8 mouse cellular contexts compared by ENCODE assay signal in the genomic region with DNA sequence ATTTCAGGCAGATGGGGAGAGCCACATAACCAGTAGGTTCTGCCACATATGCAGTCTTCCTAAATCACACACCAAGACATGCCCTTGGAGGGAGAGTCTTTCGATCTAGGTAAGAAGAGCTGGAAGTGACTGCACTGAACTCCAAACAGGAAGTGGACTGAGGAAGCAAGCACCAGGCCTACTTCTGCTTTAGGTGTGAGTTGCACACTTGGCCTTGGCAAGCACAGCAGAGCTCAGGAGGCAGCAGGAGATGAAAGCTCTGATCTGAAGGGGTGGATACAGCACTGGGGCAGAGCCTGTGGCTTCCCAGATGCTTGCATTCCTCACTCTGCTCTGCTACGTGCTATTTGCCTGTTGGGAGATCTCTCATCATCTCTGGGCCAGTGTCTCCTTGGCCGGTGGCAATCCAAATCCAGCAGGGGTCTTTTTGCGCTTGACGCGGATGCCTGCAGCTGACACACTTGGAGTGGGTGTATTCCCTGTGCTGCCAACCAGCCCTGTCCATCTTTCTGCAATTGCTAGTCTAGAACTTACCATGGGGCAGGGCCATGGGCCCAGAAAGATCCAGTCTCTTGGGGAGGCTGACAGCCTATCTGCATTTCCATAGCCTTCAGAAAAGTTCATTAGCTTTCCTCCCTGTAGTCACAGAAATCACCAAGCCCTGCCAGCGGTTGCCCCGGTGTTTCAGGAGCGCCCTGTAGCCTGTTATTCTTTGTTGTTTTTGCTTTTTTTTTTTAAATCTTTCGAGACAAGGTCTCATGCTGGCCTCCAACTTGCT. TPM values are rescaled to one million over a fixed set of nuclear protein-coding genes. Genes with fewer than 3 reads are reported as not detected.
A peak's percentile ranks its signal among the peaks of the same experiment; 100 is the strongest.
DNase-seq lines count a peak whose midpoint lies in the region; ATAC-seq and TF ChIP-seq lines count a peak whose summit lies in the region.

No protein-coding gene starts in this region.

- no peak for ATAC-seq in embryonic facial prominence, embryonic 13.5 days (ENCODE audit: insufficient number of reproducible peaks, insufficient read depth, low FRiP score, low TSS enrichment, low read depth)
- ATAC-seq in neural tube, embryonic 13.5 days (ENCODE audit: low read depth): no peak
- no peak for ATAC-seq in neural tube, embryonic 15.5 days (ENCODE audit: low FRiP score)
- no peak for ATAC-seq in limb, embryonic 14.5 days (ENCODE audit: low FRiP score, low read depth)
- ATAC-seq in forebrain, embryonic 14.5 days: no peak

- peaks cover 55% of the 10 kb centered on the region for H3K4me1 ChIP-seq in embryonic facial prominence, embryonic 13.5 days
- peaks cover 37% of the 10 kb centered on the region for H3K4me1 ChIP-seq in embryonic facial prominence, embryonic 10.5 days
- peaks cover 47% of the 10 kb centered on the region for H3K4me1 ChIP-seq in neural tube, embryonic 13.5 days (replicated peaks)
- peaks cover 21% of the 10 kb centered on the region; the same call in 1 of the 2 replicates for H3K4me1 ChIP-seq in neural tube, embryonic 15.5 days
- peaks cover 25% of the 10 kb centered on the region for H3K4me1 ChIP-seq in limb, embryonic 14.5 days (ENCODE audit: control insufficient read depth, insufficient read depth, low read length)
- peaks cover 5% of the 10 kb centered on the region; the same call in 1 of the 2 replicates for H3K4me1 ChIP-seq in forebrain, embryonic 14.5 days (ENCODE audit: control insufficient read depth, insufficient read depth, low read length)

- no peak overlapping the region for H3K4me2 ChIP-seq in embryonic facial prominence, embryonic 13.5 days
- no peak overlapping the region for H3K4me2 ChIP-seq in neural tube, embryonic 13.5 days
- H3K4me2 ChIP-seq in neural tube, embryonic 15.5 days: no peak overlapping the region
- no peak overlapping the region for H3K4me2 ChIP-seq in limb, embryonic 14.5 days (replicated peaks; ENCODE audit: low read depth, low read length, severe bottlenecking)
- no peak overlapping the region for H3K4me2 ChIP-seq in forebrain, embryonic 14.5 days (ENCODE audit: low read length)

- H3K27me3 ChIP-seq in embryonic facial prominence, embryonic 13.5 days: no peaks in the 10 kb centered on the region
- no peaks in the 10 kb centered on the region for H3K27me3 ChIP-seq in embryonic facial prominence, embryonic 10.5 days (replicated peaks; ENCODE audit: low read depth, poor library complexity, severe bottlenecking)
- H3K27me3 ChIP-seq in neural tube, embryonic 13.5 days: no peaks in the 10 kb centered on the region
- no peaks in the 10 kb centered on the region for H3K27me3 ChIP-seq in neural tube, embryonic 15.5 days (replicated peaks)
- no peaks in the 10 kb centered on the region for H3K27me3 ChIP-seq in limb, embryonic 14.5 days (ENCODE audit: control insufficient read depth, insufficient read depth, low read length)
- H3K27me3 ChIP-seq in splenic B cell, adult 2 months (ENCODE audit: control insufficient read depth, insufficient read depth, low read length, poor library complexity, severe bottlenecking): no peaks in the 10 kb centered on the region
- no peaks in the 10 kb centered on the region for H3K27me3 ChIP-seq in forebrain, embryonic 14.5 days (replicated peaks; ENCODE audit: control insufficient read depth, insufficient read depth, low read length)

- no peak for DNase-seq in embryonic facial prominence, embryonic 10.5 days (ENCODE audit: low spot score)
- no peak for DNase-seq in limb, embryonic 14.5 days (ENCODE audit: low spot score)
- peak; percentile 81 for DNase-seq in splenic B cell, adult 2 months (ENCODE audit: low read depth, low spot score)
- no peak for DNase-seq in thymus, postnatal 10 days (ENCODE audit: low spot score in 2 of 2)
- no peak for DNase-seq in forebrain, embryonic 14.5 days (ENCODE audit: low spot score)

- H3K9me3 ChIP-seq in embryonic facial prominence, embryonic 13.5 days: no peaks in the 10 kb centered on the region
- H3K9me3 ChIP-seq in embryonic facial prominence, embryonic 10.5 days: no peaks in the 10 kb centered on the region
- no peaks in the 10 kb centered on the region for H3K9me3 ChIP-seq in neural tube, embryonic 13.5 days
- H3K9me3 ChIP-seq in neural tube, embryonic 15.5 days (replicated peaks): no peaks in the 10 kb centered on the region
- no peaks in the 10 kb centered on the region for H3K9me3 ChIP-seq in limb, embryonic 14.5 days (ENCODE audit: control insufficient read depth, low read length)
- H3K9me3 ChIP-seq in forebrain, embryonic 14.5 days (replicated peaks; ENCODE audit: control insufficient read depth, low read length): no peaks in the 10 kb centered on the region

- H3K4me3 ChIP-seq in embryonic facial prominence, embryonic 13.5 days: no peak overlapping the region
- no peak overlapping the region for H3K4me3 ChIP-seq in embryonic facial prominence, embryonic 10.5 days
- no peak overlapping the region for H3K4me3 ChIP-seq in neural tube, embryonic 13.5 days
- no peak overlapping the region for H3K4me3 ChIP-seq in neural tube, embryonic 15.5 days (replicated peaks)
- H3K4me3 ChIP-seq in limb, embryonic 14.5 days (replicated peaks; ENCODE audit: low read length): no peak overlapping the region
- no peak overlapping the region for H3K4me3 ChIP-seq in forebrain, embryonic 14.5 days (ENCODE audit: low read depth, low read length)

- H3K27ac ChIP-seq in embryonic facial prominence, embryonic 13.5 days: peak overlapping the region; percentile 55
- no peak overlapping the region for H3K27ac ChIP-seq in embryonic facial prominence, embryonic 10.5 days (replicated peaks)
- H3K27ac ChIP-seq in neural tube, embryonic 13.5 days (replicated peaks): no peak overlapping the region
- no peak overlapping the region for H3K27ac ChIP-seq in neural tube, embryonic 15.5 days (replicated peaks)
- peak overlapping the region; percentile 38; the same call in 1 of the 2 replicates for H3K27ac ChIP-seq in limb, embryonic 14.5 days (replicated peaks; ENCODE audit: low read depth, low read length)
- no peak overlapping the region for H3K27ac ChIP-seq in forebrain, embryonic 14.5 days (ENCODE audit: low read depth, low read length)

- TF ChIP-seq POLR2A in limb, embryonic 14.5 days (IDR thresholded peaks at IDR 0.05; ENCODE audit: borderline replicate concordance, extremely low read depth, insufficient read depth, insufficient read length): no peak

- H3K9ac ChIP-seq in embryonic facial prominence, embryonic 13.5 days: no peak overlapping the region
- H3K9ac ChIP-seq in neural tube, embryonic 13.5 days: peak overlapping the region; percentile 5; the same call in 1 of the 2 replicates
- H3K9ac ChIP-seq in neural tube, embryonic 15.5 days (replicated peaks): no peak overlapping the region
- H3K9ac ChIP-seq in limb, embryonic 14.5 days (ENCODE audit: low read depth, low read length, severe bottlenecking): no peak overlapping the region
- no peak overlapping the region for H3K9ac ChIP-seq in forebrain, embryonic 14.5 days (ENCODE audit: low read length)

- 75% methylated on average over 10 of the region's 10 CpGs for WGBS in embryonic facial prominence, embryonic 13.5 days
- WGBS in embryonic facial prominence, embryonic 10.5 days: 78% methylated on average over 10 of the region's 10 CpGs
- 68% methylated on average over 10 of the region's 10 CpGs for WGBS in neural tube, embryonic 13.5 days
- 72% methylated on average over 10 of the region's 10 CpGs for WGBS in neural tube, embryonic 15.5 days
- 72% methylated on average over 10 of the region's 10 CpGs for WGBS in limb, embryonic 14.5 days
- WGBS in forebrain, embryonic 14.5 days: 79% methylated on average over 10 of the region's 10 CpGs

- H3K36me3 ChIP-seq in embryonic facial prominence, embryonic 13.5 days: no peaks in the 10 kb centered on the region
- H3K36me3 ChIP-seq in embryonic facial prominence, embryonic 10.5 days (replicated peaks): no peaks in the 10 kb centered on the region
- no peaks in the 10 kb centered on the region for H3K36me3 ChIP-seq in neural tube, embryonic 13.5 days
- H3K36me3 ChIP-seq in neural tube, embryonic 15.5 days: no peaks in the 10 kb centered on the region
- H3K36me3 ChIP-seq in limb, embryonic 14.5 days (ENCODE audit: control insufficient read depth, insufficient read depth, low read length): no peaks in the 10 kb centered on the region
- no peaks in the 10 kb centered on the region for H3K36me3 ChIP-seq in splenic B cell, adult 2 months (ENCODE audit: control insufficient read depth, insufficient read depth, low read length, poor library complexity, severe bottlenecking)
- H3K36me3 ChIP-seq in forebrain, embryonic 14.5 days (ENCODE audit: control insufficient read depth, insufficient read depth, low read length): no peaks in the 10 kb centered on the region

RNA-seq across cellular contexts. Expression of a gene that starts 25.8 kb away (rescaled TPM):
- polyA plus RNA-seq in embryonic facial prominence, embryonic 13.5 days (2015; fragmentation: Nextera tagmentation; extraction: Ambion mirVana): not detected in 2 replicates
- not detected in 2 replicates for polyA plus RNA-seq in embryonic facial prominence, embryonic 10.5 days (2016; fragmentation: Nextera tagmentation; extraction: Ambion mirVana)
- polyA plus RNA-seq in neural tube, embryonic 13.5 days (2015; fragmentation: Nextera tagmentation; extraction: Ambion mirVana): 0.59 and 0.60 TPM in 2 replicates
- polyA plus RNA-seq in neural tube, embryonic 15.5 days (2015; fragmentation: Nextera tagmentation; extraction: Ambion mirVana): 0.87 and 1.2 TPM in 2 replicates
- polyA plus RNA-seq in limb, embryonic 14.5 days (2012; rRNA removed): 0.08 TPM in 1 of 2 replicates, not detected in the other
- not detected in 2 replicates for polyA plus RNA-seq in limb, embryonic 14.5 days (2014; fragmentation: Nextera tagmentation; extraction: Ambion mirVana)
- polyA plus RNA-seq in forebrain, embryonic 14.5 days (2014; fragmentation: Nextera tagmentation; extraction: Ambion mirVana): not detected in 2 replicates

RNA-seq across cellular contexts. Expression of a gene that starts 34.0 kb away (rescaled TPM):
- 12.6 TPM in 2 replicates for polyA plus RNA-seq in embryonic facial prominence, embryonic 13.5 days (2015; fragmentation: Nextera tagmentation; extraction: Ambion mirVana)
- 14.3 and 15.2 TPM in 2 replicates for polyA plus RNA-seq in embryonic facial prominence, embryonic 10.5 days (2016; fragmentation: Nextera tagmentation; extraction: Ambion mirVana)
- 7.6 and 9.5 TPM in 2 replicates for polyA plus RNA-seq in neural tube, embryonic 13.5 days (2015; fragmentation: Nextera tagmentation; extraction: Ambion mirVana)
- polyA plus RNA-seq in neural tube, embryonic 15.5 days (2015; fragmentation: Nextera tagmentation; extraction: Ambion mirVana): 5.0 and 7.7 TPM in 2 replicates
- 14.2 and 17.1 TPM in 2 replicates for polyA plus RNA-seq in limb, embryonic 14.5 days (2012; rRNA removed)
- polyA plus RNA-seq in limb, embryonic 14.5 days (2014; fragmentation: Nextera tagmentation; extraction: Ambion mirVana): 14.4 and 14.7 TPM in 2 replicates
- 3.6 and 3.9 TPM in 2 replicates for polyA plus RNA-seq in forebrain, embryonic 14.5 days (2014; fragmentation: Nextera tagmentation; extraction: Ambion mirVana)

RNA-seq across cellular contexts. Expression of a gene that starts 41.1 kb away (rescaled TPM):
- 15.4 and 18.4 TPM in 2 replicates for polyA plus RNA-seq in embryonic facial prominence, embryonic 13.5 days (2015; fragmentation: Nextera tagmentation; extraction: Ambion mirVana)
- polyA plus RNA-seq in embryonic facial prominence, embryonic 10.5 days (2016; fragmentation: Nextera tagmentation; extraction: Ambion mirVana): 27.7 and 28.0 TPM in 2 replicates
- 3.1 and 3.2 TPM in 2 replicates for polyA plus RNA-seq in neural tube, embryonic 13.5 days (2015; fragmentation: Nextera tagmentation; extraction: Ambion mirVana)
- polyA plus RNA-seq in neural tube, embryonic 15.5 days (2015; fragmentation: Nextera tagmentation; extraction: Ambion mirVana): 2.7 and 4.7 TPM in 2 replicates
- polyA plus RNA-seq in limb, embryonic 14.5 days (2012; rRNA removed): 16.2 and 19.2 TPM in 2 replicates
- polyA plus RNA-seq in limb, embryonic 14.5 days (2014; fragmentation: Nextera tagmentation; extraction: Ambion mirVana): 7.2 and 9.6 TPM in 2 replicates
- 5.8 and 6.3 TPM in 2 replicates for polyA plus RNA-seq in forebrain, embryonic 14.5 days (2014; fragmentation: Nextera tagmentation; extraction: Ambion mirVana)

Comparison
In these comparisons a context has a peak if more than half of its experiments do, and no peak if none do; other contexts are left out.
1. H3K27ac ChIP-seq: peak in embryonic facial prominence, embryonic 13.5 days (single experiment) and limb, embryonic 14.5 days (single experiment); none in embryonic facial prominence, embryonic 10.5 days (single experiment), neural tube, embryonic 13.5 days (single experiment), neural tube, embryonic 15.5 days (single experiment) and forebrain, embryonic 14.5 days (single experiment).